Mouse (Mus musculus) kidney, adult 2 months (tissue): ENCODE data around the gene Fam89b. TPM values are rescaled to one million over a fixed set of nuclear protein-coding genes. Genes with fewer than 3 reads are reported as not detected.

ENCODE experiments used
- DNase-seq: peaks from one replicate; pipeline ENCODE4 v3.0.0; 2021
- H3K27ac ChIP-seq: fragments of 200-500 bp; 2 replicates; pipeline ENCODE4 v1.5.1; 2012; ENCODE audit warnings: low read depth, low read length, control low read depth, inconsistent platforms; ENCODE audit not compliant: insufficient read depth
- H3K27me3 ChIP-seq: fragments of 200-500 bp; replicated peaks from 2 replicates; pipeline ENCODE4 v1.6.1; 2012; ENCODE audit warnings: mild to moderate bottlenecking, moderate library complexity, low read length, inconsistent platforms; ENCODE audit not compliant: control insufficient read depth, insufficient read depth
- H3K36me3 ChIP-seq: fragments of 200-500 bp; 2 replicates; pipeline ENCODE4 v1.6.1; 2012; ENCODE audit warnings: mild to moderate bottlenecking, moderate library complexity, low read length, inconsistent platforms; ENCODE audit not compliant: control insufficient read depth, insufficient read depth
- H3K4me1 ChIP-seq: fragments of 200-500 bp; 2 replicates; pipeline ENCODE4 v1.6.1; 2011; ENCODE audit warnings: low read length; ENCODE audit not compliant: control insufficient read depth, insufficient read depth
- H3K4me3 ChIP-seq: fragments of 200-500 bp; 2 replicates; pipeline ENCODE4 v1.5.1; 2011; ENCODE audit warnings: mild to moderate bottlenecking, low read depth, low read length, control low read depth; ENCODE audit not compliant: insufficient read depth
- CTCF ChIP-seq: fragments of 200-500 bp; conservative IDR thresholded peaks from 2 replicates; pipeline ENCODE4 v1.5.1; 2011; ENCODE audit warnings: low read depth, mild to moderate bottlenecking, control low read depth, low read length, moderate library complexity, mixed read lengths; ENCODE audit not compliant: insufficient read depth, insufficient read length
- POLR2A ChIP-seq: fragments of 200-500 bp; IDR thresholded peaks from one replicate; pipeline ENCODE4 v1.6.1; 2011; ENCODE audit warnings: low read depth, low read length, control low read depth
- WGBS: fragments of 180-500 bp; shearing (Covaris S2); methylation state at CpG from one replicate; pipeline ENCODE4 v1.1.7; 2018; 5-methylcytosine and 5-hydroxymethylcytosine counted together
- polyA plus RNA-seq: library from polyadenylated mRNA; depleted of rRNA; stranded (reverse); fragments of >200 nt; gene quantifications from 2 replicates; pipeline ENCODE4 v1.2.3, GENCODE M21; 2012; rRNA removed

Gene Fam89b
- polyA plus RNA-seq = 93.8 and 122 TPM in 2 replicates

GRCm38 (mm10) chr19:5729444-5729815 lies at the start of gene Fam89b:
Gene Fam89b (minus strand): TSS chr19:5729653.
- WGBS = under 1% methylated on average over 36 of the region's 37 CpGs
- DNase-seq = peak; percentile 94
- Histone ChIP-seq H3K27me3 (no peaks in the 10 kb centered on the region), H3K36me3 (no peaks in the 10 kb centered on the region), H3K4me3 (peak within 1 kb of the TSS; percentile 93), H3K4me1 (peaks cover 17% of the 10 kb centered on the region; the same call in 1 of the 2 replicates), H3K27ac (peak within 1 kb of the TSS; percentile 69)
- no peak for TF ChIP-seq CTCF
- TF ChIP-seq POLR2A = peak; percentile 89

GRCm38 (mm10) chr19:5778312-5778711 lies 48.9 kb upstream of the Fam89b start:
- Histone ChIP-seq H3K36me3 (no peaks in the 10 kb centered on the region), H3K4me1 (no peaks in the 10 kb centered on the region), H3K4me3 (no peak overlapping the region), H3K27ac (no peak overlapping the region), H3K27me3 (no peaks in the 10 kb centered on the region)
- TF ChIP-seq CTCF (no peak), POLR2A (no peak)
- WGBS = 73% methylated on average over 8 of the region's 8 CpGs
- no peak for DNase-seq

GRCm38 (mm10) chr19:5777387-5778032 lies 48.1 kb upstream of the Fam89b start:
- Histone ChIP-seq H3K27ac (no peak overlapping the region), H3K36me3 (no peaks in the 10 kb centered on the region), H3K27me3 (no peaks in the 10 kb centered on the region), H3K4me1 (no peaks in the 10 kb centered on the region), H3K4me3 (no peak overlapping the region)
- no peak for DNase-seq
- TF ChIP-seq CTCF (no peak), POLR2A (no peak)
- 78% methylated on average over 9 of the region's 9 CpGs for WGBS

GRCm38 (mm10) chr19:5770925-5771860 lies 41.7 kb upstream of the Fam89b start, which contains the start of gene Scyl1:
Gene Scyl1 (minus strand): TSS chr19:5771419.
- H3K27ac ChIP-seq = peak within 1 kb of the TSS; percentile 82
- no peaks in the 10 kb centered on the region for H3K27me3 ChIP-seq
- TF ChIP-seq CTCF = no peak
- no peak for TF ChIP-seq POLR2A
- no peaks in the 10 kb centered on the region; the same call in 1 of the 2 replicates for H3K36me3 ChIP-seq
- WGBS = under 1% methylated on average over 64 of the region's 64 CpGs
- DNase-seq = peak; percentile 98
- peak within 1 kb of the TSS; percentile 78 for H3K4me3 ChIP-seq
- H3K4me1 ChIP-seq = peaks cover 5% of the 10 kb centered on the region; the same call in 1 of the 2 replicates

GRCm38 (mm10) chr19:5770311-5770710 lies 40.9 kb upstream of the Fam89b start:
- peak overlapping the region; percentile 82 for H3K27ac ChIP-seq
- H3K36me3 ChIP-seq = peaks cover 3% of the 10 kb centered on the region
- peaks cover 5% of the 10 kb centered on the region; the same call in 1 of the 2 replicates for H3K4me1 ChIP-seq
- whole genome bisulfite sequencing = 28% methylated on average over 9 of the region's 9 CpGs
- no peak for TF ChIP-seq CTCF
- peak overlapping the region; percentile 78 for H3K4me3 ChIP-seq
- no peak for DNase-seq
- H3K27me3 ChIP-seq = no peaks in the 10 kb centered on the region

GRCm38 (mm10) chr19:5767271-5767670 lies 37.8 kb upstream of the Fam89b start:
- H3K27ac ChIP-seq = no peak overlapping the region
- peak; percentile 60 for DNase-seq
- H3K4me1 ChIP-seq = peaks cover 5% of the 10 kb centered on the region; the same call in 1 of the 2 replicates
- WGBS = 43% methylated on average over 4 of the region's 4 CpGs
- TF ChIP-seq CTCF = no peak
- H3K27me3 ChIP-seq = no peaks in the 10 kb centered on the region
- peaks cover 4% of the 10 kb centered on the region for H3K36me3 ChIP-seq
- no peak overlapping the region for H3K4me3 ChIP-seq

GRCm38 (mm10) chr19:5763163-5763562 lies 33.7 kb upstream of the Fam89b start:
- TF ChIP-seq POLR2A (no peak), CTCF (no peak)
- no peaks in the 10 kb centered on the region for H3K27me3 ChIP-seq
- WGBS = 93% methylated on average over 6 of the region's 6 CpGs
- no peak for DNase-seq
- no peak overlapping the region for H3K27ac ChIP-seq
- H3K4me1 ChIP-seq = no peaks in the 10 kb centered on the region
- H3K4me3 ChIP-seq = no peak overlapping the region
- H3K36me3 ChIP-seq = peaks cover 4% of the 10 kb centered on the region
